Mouse (Mus musculus): Measurements from ENCODE around the gene Rtcb. TPM values are rescaled to one million over a fixed set of nuclear protein-coding genes. Genes with fewer than 3 reads are reported as not detected.

Gene Rtcb
- polyA plus RNA-seq, 1 experiment from 2014 or later = 146 TPM

DNA sequence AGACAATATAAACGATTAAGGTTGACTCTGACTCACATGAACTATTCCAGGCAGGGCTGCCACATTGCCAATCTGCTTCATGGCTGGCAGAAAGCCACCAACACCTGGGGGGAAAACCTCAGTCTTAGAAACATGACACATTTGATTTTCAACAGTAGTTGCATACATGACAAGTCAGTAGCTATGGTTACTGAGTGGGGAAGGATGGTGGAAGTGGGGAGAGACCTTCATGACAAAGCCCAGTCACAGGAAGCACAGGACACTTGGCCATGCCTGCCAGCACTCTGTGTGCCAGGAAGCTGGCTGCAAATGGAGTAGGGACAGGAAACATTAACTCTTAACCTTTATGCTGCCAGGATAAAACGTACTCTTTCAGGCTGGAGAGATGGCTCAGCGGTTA, 4.2 kb downstream of the Rtcb start:
- WGBS = 53% methylated on average over 3 of the region's 3 CpGs
- no peak for DNase-seq (ENCODE audit: low spot score)
- Histone ChIP-seq H3K9ac (ENCODE audit: low read depth, low read length) (no peak overlapping the region), H3K27ac (no peak overlapping the region), H3K4me2 (ENCODE audit: low read length) (no peak overlapping the region), H3K4me3 (replicated peaks; ENCODE audit: low read depth, low read length) (no peak overlapping the region), H3K9me3 (replicated peaks; ENCODE audit: low read length) (no peaks in the 10 kb centered on the region), H3K36me3 (ENCODE audit: insufficient read depth, low read length) (peaks cover 40% of the 10 kb centered on the region), H3K4me1 (replicated peaks; ENCODE audit: insufficient read depth, low read length) (no peaks in the 10 kb centered on the region), H3K27me3 (ENCODE audit: insufficient read depth, low read length) (no peaks in the 10 kb centered on the region)
- ATAC-seq (replicated peaks; ENCODE audit: low FRiP score, low read depth) = no peak
- TF ChIP-seq CTCF (IDR thresholded peaks at IDR 0.05; ENCODE audit: low read depth) = no peak

DNA sequence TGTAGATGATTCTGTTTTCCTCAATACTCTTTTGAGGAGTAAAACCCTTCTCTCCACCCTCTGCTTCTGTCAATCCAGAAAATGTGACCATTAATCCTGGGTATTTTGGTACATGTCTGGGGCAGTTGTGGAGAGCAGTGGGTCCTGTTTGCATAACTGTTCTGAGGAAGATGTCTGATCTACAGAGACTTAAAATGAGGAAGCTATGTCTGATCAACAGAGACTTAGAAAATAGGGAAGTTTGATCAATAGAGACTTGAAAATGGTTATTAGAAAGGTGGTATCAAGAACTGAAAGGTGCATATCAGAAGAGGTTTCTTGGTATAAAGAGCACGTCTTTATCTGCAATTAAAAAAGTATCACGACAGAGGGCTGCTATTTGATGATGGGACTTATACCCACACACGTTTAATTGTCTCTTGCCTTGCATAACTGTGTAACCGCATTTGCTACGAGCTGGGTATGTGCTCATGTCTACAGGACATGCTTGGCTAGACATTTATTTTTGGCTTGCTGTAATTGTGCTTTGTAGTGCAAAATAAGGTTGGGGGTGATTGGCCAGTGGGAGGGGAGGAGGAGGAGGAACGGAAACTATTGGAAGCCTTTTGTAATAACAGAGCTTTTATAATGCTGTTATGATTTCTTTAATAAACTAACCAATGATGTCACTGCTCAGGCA, 5.7 kb downstream of the Rtcb start:
- H3K27ac ChIP-seq = no peak overlapping the region
- no peak for TF ChIP-seq CTCF (IDR thresholded peaks at IDR 0.05; ENCODE audit: low read depth)
- no peak overlapping the region for H3K4me3 ChIP-seq (replicated peaks; ENCODE audit: low read depth, low read length)
- H3K9ac ChIP-seq (ENCODE audit: low read depth, low read length) = no peak overlapping the region
- no peak for DNase-seq (ENCODE audit: low spot score)
- 68% methylated on average over 6 of the region's 6 CpGs for WGBS
- no peaks in the 10 kb centered on the region for H3K4me1 ChIP-seq (replicated peaks; ENCODE audit: insufficient read depth, low read length)
- H3K9me3 ChIP-seq (replicated peaks; ENCODE audit: low read length) = no peaks in the 10 kb centered on the region
- H3K27me3 ChIP-seq (ENCODE audit: insufficient read depth, low read length) = no peaks in the 10 kb centered on the region
- no peak overlapping the region for H3K4me2 ChIP-seq (ENCODE audit: low read length)
- H3K36me3 ChIP-seq (ENCODE audit: insufficient read depth, low read length) = peaks cover 50% of the 10 kb centered on the region
- no peak for ATAC-seq (replicated peaks; ENCODE audit: low FRiP score, low read depth)

DNA sequence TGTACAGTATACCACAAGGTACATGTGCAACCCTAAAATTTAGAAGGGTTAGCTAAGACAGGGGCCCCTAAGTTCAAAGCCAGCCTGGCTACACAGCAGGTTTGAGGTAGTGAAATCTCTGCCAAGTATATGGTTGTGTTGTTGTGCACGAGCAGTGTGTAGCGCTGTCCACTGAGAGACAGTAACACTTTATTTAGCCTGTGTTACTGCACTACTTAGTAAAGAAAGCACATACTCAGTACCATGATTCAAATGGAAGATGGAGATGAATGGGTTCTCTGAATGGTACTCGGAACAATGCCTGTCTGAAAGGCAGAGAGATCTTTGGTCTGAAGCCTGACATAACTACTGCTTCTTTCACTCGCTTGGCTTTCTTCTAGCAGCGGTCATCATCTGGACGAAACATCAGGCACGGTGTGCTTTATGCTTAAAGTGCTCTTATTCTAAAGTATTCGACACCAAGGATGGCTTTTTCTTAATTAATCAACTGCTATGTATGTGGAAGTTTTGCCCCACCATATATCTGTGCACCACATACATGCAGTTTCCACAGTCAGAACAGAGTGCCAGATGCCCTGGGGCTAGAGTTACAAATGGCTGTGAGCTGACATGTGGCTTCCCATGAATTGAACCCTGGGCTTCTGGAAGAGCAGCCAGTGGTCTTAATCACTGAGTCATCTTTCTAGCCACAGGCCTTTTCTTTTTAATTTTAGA, 9.0 kb downstream of the Rtcb start:
- H3K4me1 ChIP-seq (replicated peaks; ENCODE audit: insufficient read depth, low read length) = no peaks in the 10 kb centered on the region
- H3K9me3 ChIP-seq (replicated peaks; ENCODE audit: low read length) = no peaks in the 10 kb centered on the region
- WGBS = 97% methylated on average over 8 of the region's 8 CpGs
- H3K4me2 ChIP-seq (ENCODE audit: low read length) = no peak overlapping the region
- H3K27ac ChIP-seq = no peak overlapping the region
- TF ChIP-seq CTCF (IDR thresholded peaks at IDR 0.05; ENCODE audit: low read depth) = no peak
- no peak overlapping the region for H3K9ac ChIP-seq (ENCODE audit: low read depth, low read length)
- H3K4me3 ChIP-seq (replicated peaks; ENCODE audit: low read depth, low read length) = no peak overlapping the region
- H3K27me3 ChIP-seq (ENCODE audit: insufficient read depth, low read length) = no peaks in the 10 kb centered on the region
- ATAC-seq (replicated peaks; ENCODE audit: low FRiP score, low read depth) = no peak
- no peak for DNase-seq (ENCODE audit: low spot score)
- peaks cover 68% of the 10 kb centered on the region for H3K36me3 ChIP-seq (ENCODE audit: insufficient read depth, low read length)

DNA sequence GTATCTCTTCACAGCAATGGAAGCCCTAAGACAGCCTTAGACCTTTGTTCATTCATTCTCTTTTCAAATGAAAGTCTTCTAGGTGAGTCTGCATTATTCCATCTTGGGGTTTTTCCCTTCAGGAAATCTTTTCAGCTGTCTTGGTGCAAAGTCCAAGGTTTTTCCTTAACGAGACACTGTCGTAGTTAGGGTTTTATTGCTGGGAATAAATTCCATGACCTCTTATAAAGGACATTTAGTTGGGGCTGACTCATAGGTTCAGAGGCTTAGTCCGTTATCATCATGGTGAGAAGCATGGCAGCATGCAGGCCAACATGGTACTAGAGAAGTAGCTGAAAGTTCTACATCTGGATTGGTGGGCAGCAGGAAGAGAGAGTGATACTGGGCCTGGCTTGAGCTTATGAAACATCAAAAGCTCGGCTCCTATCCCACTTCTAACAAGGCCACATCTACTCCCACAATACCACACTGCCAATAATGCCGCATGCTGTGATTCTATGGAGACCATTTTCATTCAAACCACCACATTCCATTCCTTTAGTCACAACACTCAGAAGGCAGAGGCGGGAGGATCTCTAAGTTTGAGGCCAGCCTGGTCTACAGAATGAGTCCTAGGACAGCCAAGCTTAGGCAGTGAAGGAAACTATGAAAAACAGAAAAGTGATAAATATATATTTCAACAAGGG, 21.2 kb downstream of the Rtcb start:
- H3K9ac ChIP-seq (ENCODE audit: low read depth, low read length) = no peak overlapping the region
- H3K4me3 ChIP-seq (replicated peaks; ENCODE audit: low read depth, low read length) = no peak overlapping the region
- no peaks in the 10 kb centered on the region for H3K4me1 ChIP-seq (replicated peaks; ENCODE audit: insufficient read depth, low read length)
- no peak overlapping the region for H3K4me2 ChIP-seq (ENCODE audit: low read length)
- DNase-seq (ENCODE audit: low spot score) (no peak), ATAC-seq (replicated peaks; ENCODE audit: low FRiP score, low read depth) (no peak)
- H3K36me3 ChIP-seq (ENCODE audit: insufficient read depth, low read length) = peaks cover 37% of the 10 kb centered on the region
- no peaks in the 10 kb centered on the region for H3K9me3 ChIP-seq (replicated peaks; ENCODE audit: low read length)
- 96% methylated on average over 6 of the region's 6 CpGs for WGBS
- no peaks in the 10 kb centered on the region for H3K27me3 ChIP-seq (ENCODE audit: insufficient read depth, low read length)
- H3K27ac ChIP-seq = no peak overlapping the region
- no peak for TF ChIP-seq CTCF (IDR thresholded peaks at IDR 0.05; ENCODE audit: low read depth)

DNA sequence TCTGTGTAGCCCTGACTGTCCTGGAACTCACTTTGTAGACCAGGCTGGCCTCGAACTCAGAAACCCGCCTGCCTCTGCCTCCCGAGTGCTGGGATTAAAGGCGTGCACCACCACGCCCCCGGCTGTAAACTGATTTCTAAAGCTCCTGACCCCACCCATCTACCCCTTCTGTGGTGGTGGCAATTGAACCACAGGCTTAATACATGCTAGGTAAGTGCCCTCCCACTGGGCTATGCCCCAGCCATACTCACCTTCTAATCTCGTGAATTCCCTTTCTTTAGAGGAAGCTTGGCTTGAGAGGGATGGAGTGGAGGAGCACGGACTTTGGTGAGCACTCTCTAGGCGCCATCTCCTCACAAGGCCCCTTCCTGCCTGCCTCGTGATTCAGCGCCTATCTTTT, 27.7 kb downstream of the Rtcb start:
- no peak for TF ChIP-seq CTCF (IDR thresholded peaks at IDR 0.05; ENCODE audit: low read depth)
- WGBS = 93% methylated on average over 11 of the region's 11 CpGs

DNA sequence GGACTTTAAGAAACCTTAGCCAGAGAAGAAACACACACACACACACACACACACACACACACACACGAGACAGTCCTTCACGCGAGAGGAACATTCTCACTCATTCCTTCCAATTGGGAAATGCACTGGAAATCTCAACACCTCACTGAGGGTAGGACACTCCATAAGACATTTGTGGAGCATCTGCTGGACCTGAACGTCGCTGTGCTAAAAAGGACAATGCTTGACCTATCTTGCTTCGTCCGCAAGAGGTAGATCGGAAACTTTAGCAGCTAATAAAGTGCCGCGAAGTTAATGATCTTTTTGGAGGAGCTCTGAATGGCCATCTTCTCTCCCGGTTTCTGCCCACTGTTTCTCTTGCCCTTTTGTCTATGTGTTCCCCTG, 28.4 kb downstream of the Rtcb start:
- TF ChIP-seq CTCF (IDR thresholded peaks at IDR 0.05; ENCODE audit: low read depth) = no peak
- H3K4me1 ChIP-seq (replicated peaks; ENCODE audit: insufficient read depth, low read length) = no peaks in the 10 kb centered on the region; the same call in 1 of the 2 replicates
- no peak for DNase-seq (ENCODE audit: low spot score)
- H3K4me2 ChIP-seq (ENCODE audit: low read length) = peak overlapping the region; percentile 96
- no peaks in the 10 kb centered on the region for H3K9me3 ChIP-seq (replicated peaks; ENCODE audit: low read length)
- no peak for ATAC-seq (replicated peaks; ENCODE audit: low FRiP score, low read depth)
- H3K27me3 ChIP-seq (ENCODE audit: insufficient read depth, low read length) = no peaks in the 10 kb centered on the region
- 38% methylated on average over 11 of the region's 11 CpGs for WGBS
- 0 out of 2 replicates have a peak overlapping the region, but pooled peaks have one; percentile 53 for H3K4me3 ChIP-seq (replicated peaks; ENCODE audit: low read depth, low read length)
- H3K9ac ChIP-seq (ENCODE audit: low read depth, low read length) = no peak overlapping the region
- H3K36me3 ChIP-seq (ENCODE audit: insufficient read depth, low read length) = no peaks in the 10 kb centered on the region
- H3K27ac ChIP-seq = no peak overlapping the region

More for the DNA sequence above, 27.7 kb downstream of the Rtcb start:
- Histone ChIP-seq H3K36me3 (ENCODE audit: insufficient read depth, low read length) (no peaks in the 10 kb centered on the region), H3K4me1 (replicated peaks; ENCODE audit: insufficient read depth, low read length) (no peaks in the 10 kb centered on the region; the same call in 1 of the 2 replicates), H3K27me3 (ENCODE audit: insufficient read depth, low read length) (no peaks in the 10 kb centered on the region), H3K4me2 (ENCODE audit: low read length) (no peak overlapping the region), H3K4me3 (replicated peaks; ENCODE audit: low read depth, low read length) (no peak overlapping the region), H3K27ac (no peak overlapping the region), H3K9me3 (replicated peaks; ENCODE audit: low read length) (no peaks in the 10 kb centered on the region), H3K9ac (ENCODE audit: low read depth, low read length) (no peak overlapping the region)
- no peak for DNase-seq (ENCODE audit: low spot score)
- no peak for ATAC-seq (replicated peaks; ENCODE audit: low FRiP score, low read depth)
